Mouse (Mus musculus) forebrain, embryonic 14.5 days (tissue): ENCODE results near the gene Snupn. TPM values are rescaled to one million over a fixed set of nuclear protein-coding genes. Genes with fewer than 3 reads are reported as not detected.
A peak's percentile ranks its signal among the peaks of the same experiment; 100 is the strongest.

Experiments
- ATAC-seq: fragments of 200-750 bp; cut with Nextera tagmentation; 2 replicates; pipeline ENCODE4 v1.8.0; 2017; ENCODE audit warnings: mild to moderate bottlenecking, moderate library complexity
- DNase-seq: peaks from one replicate; pipeline ENCODE4 v3.0.0-alpha.2; 2015; ENCODE audit warnings: low spot score
- H3K27ac ChIP-seq: fragments of 300-500 bp; sonication (generic); 2 replicates; pipeline ENCODE4 v1.5.1; 2014; ENCODE audit warnings: low read depth, mild to moderate bottlenecking, control low read depth, low read length, moderate library complexity
- H3K27me3 ChIP-seq: fragments of 300-500 bp; sonication (generic); replicated peaks from 2 replicates; pipeline ENCODE4 v1.6.1; 2014; ENCODE audit warnings: low read length, control low read depth, mixed read lengths; ENCODE audit not compliant: control insufficient read depth, insufficient read depth
- H3K36me3 ChIP-seq: fragments of 300-500 bp; sonication (generic); 2 replicates; pipeline ENCODE4 v1.6.1; 2014; ENCODE audit warnings: low read length, control low read depth; ENCODE audit not compliant: control insufficient read depth, insufficient read depth
- H3K4me1 ChIP-seq: fragments of 300-500 bp; sonication (generic); 2 replicates; pipeline ENCODE4 v1.6.1; 2014; ENCODE audit warnings: antibody characterized with exemption, low read length, control low read depth; ENCODE audit not compliant: control insufficient read depth, insufficient read depth
- H3K4me2 ChIP-seq: fragments of 300-500 bp; sonication (generic); 2 replicates; pipeline ENCODE4 v1.6.1; 2014; ENCODE audit warnings: mild to moderate bottlenecking, control low read depth, low read length
- H3K4me3 ChIP-seq: fragments of 300-500 bp; sonication (generic); 2 replicates; pipeline ENCODE4 v1.5.1; 2014; ENCODE audit warnings: low read depth, low read length, control low read depth
- H3K9ac ChIP-seq: fragments of 300-500 bp; sonication (generic); 2 replicates; pipeline ENCODE4 v1.6.1; 2014; ENCODE audit warnings: mild to moderate bottlenecking, low read length, control low read depth, moderate library complexity
- H3K9me3 ChIP-seq: fragments of 300-500 bp; sonication (generic); replicated peaks from 2 replicates; pipeline ENCODE4 v1.6.1; 2016; ENCODE audit warnings: low read length, control low read depth, mixed read lengths; ENCODE audit not compliant: control insufficient read depth
- WGBS: fragments of 180-500 bp; shearing (Covaris S2); extraction: QIAGEN DNeasy Blood & Tissue Kit; methylation state at CpG from one replicate; pipeline ENCODE4 v1.1.7; 2014; 5-methylcytosine and 5-hydroxymethylcytosine counted together
- polyA plus RNA-seq: library from polyadenylated mRNA; unstranded; fragments of >200 nt; fragmentation: Nextera tagmentation; extraction: Ambion mirVana; gene quantifications from 2 replicates; pipeline ENCODE4 v1.2.1, GENCODE M21; 2014

The Snupn gene
- polyA plus RNA-seq, 1 experiment from 2014 or later = 29.1 TPM

DNA sequence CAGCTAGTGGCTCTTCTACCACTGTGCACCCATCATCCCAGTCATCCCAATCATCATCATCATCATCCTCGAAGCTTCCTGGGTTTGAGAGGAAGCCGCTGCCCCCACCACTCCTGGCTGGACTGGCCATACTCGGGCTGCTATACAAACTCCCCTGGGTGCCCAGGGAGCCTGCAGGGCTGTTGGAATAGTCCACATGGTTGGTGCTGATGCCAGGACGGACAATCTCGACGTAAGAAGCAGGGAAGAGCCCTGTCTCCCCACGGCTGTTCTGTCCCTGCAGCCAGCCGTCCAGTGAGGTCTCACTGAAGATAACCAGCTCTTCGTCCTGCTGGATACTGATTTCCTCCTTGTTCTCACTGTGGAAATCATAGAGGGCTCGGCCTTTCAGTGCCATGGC is 24.3 kb upstream of the Snupn start:
- peak overlapping the region; percentile 54; the same call in 1 of the 2 replicates for H3K9ac ChIP-seq
- H3K4me1 ChIP-seq = peaks cover 19% of the 10 kb centered on the region
- H3K27me3 ChIP-seq = no peaks in the 10 kb centered on the region
- no peaks in the 10 kb centered on the region for H3K9me3 ChIP-seq
- H3K4me2 ChIP-seq = peak overlapping the region; percentile 63
- H3K4me3 ChIP-seq = no peak overlapping the region
- H3K27ac ChIP-seq = no peak overlapping the region
- no peak for ATAC-seq
- WGBS = 89% methylated on average over 10 of the region's 10 CpGs
- DNase-seq = no peak
- H3K36me3 ChIP-seq = no peaks in the 10 kb centered on the region

DNA sequence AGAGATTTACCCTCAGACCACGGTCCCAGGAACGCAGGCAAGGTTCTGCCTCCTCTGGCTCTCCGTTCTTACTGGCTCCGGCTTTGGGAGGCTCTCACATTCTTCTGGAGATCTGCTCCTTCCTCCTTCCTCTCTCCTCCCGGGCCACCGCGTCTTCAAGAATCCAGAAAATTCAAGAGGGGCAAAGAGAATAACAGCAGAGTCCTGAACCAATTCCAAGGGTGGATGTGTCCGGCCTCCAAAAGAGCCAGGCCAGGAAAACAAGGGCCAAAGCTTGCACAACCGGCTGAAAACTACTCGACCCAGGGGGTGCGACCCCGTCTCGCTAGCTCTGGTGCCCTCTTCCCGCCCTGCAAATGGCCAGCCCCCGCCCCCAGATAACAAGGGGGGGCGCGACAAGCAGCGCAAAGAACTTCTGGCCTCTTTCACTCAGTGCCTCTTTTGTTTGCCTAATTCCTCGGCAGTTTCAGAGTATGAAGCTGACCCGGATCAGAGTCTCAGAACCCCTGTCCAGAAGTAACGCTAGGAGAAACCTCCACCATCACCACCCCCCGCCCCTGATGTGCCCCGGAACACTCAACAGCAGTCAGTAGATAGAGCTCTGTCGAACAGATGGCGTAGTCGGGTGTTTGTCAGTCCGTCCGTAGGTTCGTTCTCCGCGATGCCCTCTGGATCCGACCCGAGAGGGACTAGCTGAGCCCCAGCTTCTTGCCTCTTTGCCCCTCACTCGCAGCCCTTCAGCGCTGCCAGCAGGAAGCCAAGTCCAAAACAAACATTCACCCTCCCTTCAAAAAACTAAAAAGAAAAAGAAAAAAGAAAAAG is 23.3 kb upstream of the Snupn start:
- H3K36me3 ChIP-seq = no peaks in the 10 kb centered on the region
- DNase-seq = peak; percentile 24
- H3K27me3 ChIP-seq = no peaks in the 10 kb centered on the region
- peak overlapping the region; percentile 54 for H3K9ac ChIP-seq
- H3K4me3 ChIP-seq = peak overlapping the region; percentile 60
- H3K4me2 ChIP-seq = peak overlapping the region; percentile 63
- peaks cover 19% of the 10 kb centered on the region for H3K4me1 ChIP-seq
- H3K9me3 ChIP-seq = no peaks in the 10 kb centered on the region
- 1% methylated on average over 35 of the region's 35 CpGs for WGBS
- ATAC-seq = peak; percentile 30
- H3K27ac ChIP-seq = peak overlapping the region; percentile 30; the same call in 1 of the 2 replicates

DNA sequence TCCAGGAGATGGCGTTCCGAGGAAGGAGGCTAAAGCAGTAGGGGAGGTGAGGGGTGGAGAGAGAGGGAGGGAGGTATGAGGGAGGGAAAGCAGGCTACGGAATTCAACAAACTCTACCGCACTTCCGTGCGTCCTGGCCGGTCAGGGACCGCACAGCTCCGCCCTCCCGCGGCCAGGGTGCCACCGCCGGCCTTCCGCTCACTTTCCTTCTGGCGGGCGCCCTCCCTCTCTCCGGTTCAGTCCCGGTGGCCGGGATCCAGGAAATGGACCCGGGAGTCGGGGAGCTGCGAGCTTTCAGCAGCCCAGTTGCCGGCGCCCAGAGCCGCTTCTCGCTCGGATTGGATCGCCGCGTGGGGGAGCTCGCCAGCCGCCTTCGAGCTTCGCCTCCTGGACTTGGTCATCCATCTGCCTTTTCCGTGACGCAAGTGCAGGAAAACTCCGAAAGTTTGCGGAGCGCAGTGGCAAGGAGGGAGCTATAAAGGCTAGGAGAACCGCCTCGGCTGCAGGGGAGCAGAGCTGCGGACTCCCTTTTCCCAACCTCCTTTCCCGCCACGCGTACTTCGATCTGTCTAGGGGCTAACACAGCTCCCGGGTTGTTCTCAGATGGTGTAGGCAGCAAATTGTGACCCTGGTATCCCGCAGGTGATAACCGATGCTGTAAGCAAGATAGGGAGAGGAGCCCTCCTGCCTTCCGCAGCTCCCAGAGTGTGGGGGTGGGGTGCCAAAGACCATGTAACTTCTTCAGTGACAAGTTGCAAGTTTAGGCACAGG is 22.5 kb upstream of the Snupn start, which contains the start of gene Snx33:
TSS of gene Snx33 (minus strand) at position 331 of the 771 bp plus-strand sequence.
- Histone ChIP-seq H3K9ac (peak within 1 kb of the TSS; percentile 54), H3K4me3 (peak within 1 kb of the TSS; percentile 60), H3K4me1 (peaks cover 19% of the 10 kb centered on the region), H3K27ac (peak within 1 kb of the TSS; percentile 72; the same call in 1 of the 2 replicates), H3K9me3 (no peaks in the 10 kb centered on the region), H3K27me3 (no peaks in the 10 kb centered on the region), H3K4me2 (peak within 1 kb of the TSS; percentile 63), H3K36me3 (no peaks in the 10 kb centered on the region)
- peak; percentile 90 for DNase-seq
- peak; percentile 89 for ATAC-seq
- under 1% methylated on average over 50 of the region's 50 CpGs for WGBS

DNA sequence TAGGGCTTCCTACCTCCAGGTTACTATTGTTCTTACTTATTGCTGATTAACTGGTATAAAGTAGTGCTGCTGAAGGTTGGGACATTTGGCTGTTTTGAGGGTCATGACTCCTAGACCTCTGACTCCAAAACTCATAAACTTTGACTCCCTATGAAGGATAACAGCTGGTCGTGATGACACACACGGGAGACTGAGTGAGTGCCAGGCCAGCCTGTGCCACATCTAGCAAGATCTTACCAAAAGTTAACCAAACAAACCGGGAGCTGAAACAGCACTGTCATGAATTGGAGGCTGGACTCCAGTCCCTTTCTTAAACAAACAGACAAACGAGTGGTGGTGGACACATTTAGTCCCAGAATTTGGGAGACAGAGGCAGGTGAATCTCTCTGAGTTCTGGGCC is 21.2 kb upstream of the Snupn start:
- Histone ChIP-seq H3K27me3 (no peaks in the 10 kb centered on the region), H3K27ac (no peak overlapping the region), H3K36me3 (no peaks in the 10 kb centered on the region), H3K4me3 (no peak overlapping the region), H3K4me1 (peaks cover 15% of the 10 kb centered on the region), H3K9me3 (no peaks in the 10 kb centered on the region), H3K9ac (no peak overlapping the region), H3K4me2 (no peak overlapping the region)
- 72% methylated on average over 4 of the region's 4 CpGs for WGBS
- ATAC-seq (no peak), DNase-seq (no peak)

DNA sequence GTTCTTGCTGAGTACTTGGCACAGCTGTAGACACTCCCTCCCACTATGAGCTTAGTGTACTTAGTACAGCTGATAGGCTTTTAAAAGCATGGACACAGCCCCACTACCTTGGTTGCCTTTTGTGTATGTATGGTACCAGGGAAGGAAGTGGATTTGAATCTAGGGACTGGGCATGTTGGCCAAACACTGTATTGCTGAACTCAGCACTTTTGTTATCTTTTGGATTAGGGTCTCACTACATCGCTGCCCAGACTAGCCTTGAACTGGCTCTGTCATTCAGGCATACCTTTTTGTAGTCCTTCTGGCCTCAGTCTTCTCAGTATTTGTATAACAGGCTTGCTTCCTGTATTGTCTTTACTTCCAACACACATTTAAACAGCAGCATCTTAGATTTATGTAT is 20.1 kb upstream of the Snupn start:
- Histone ChIP-seq H3K4me1 (peaks cover 7% of the 10 kb centered on the region; the same call in 1 of the 2 replicates), H3K9ac (no peak overlapping the region), H3K4me3 (no peak overlapping the region), H3K4me2 (no peak overlapping the region), H3K27me3 (no peaks in the 10 kb centered on the region), H3K27ac (no peak overlapping the region), H3K36me3 (no peaks in the 10 kb centered on the region), H3K9me3 (no peaks in the 10 kb centered on the region)
- DNase-seq (no peak), ATAC-seq (no peak)
- WGBS = 90% methylated on average over 1 of the region's 1 CpGs

DNA sequence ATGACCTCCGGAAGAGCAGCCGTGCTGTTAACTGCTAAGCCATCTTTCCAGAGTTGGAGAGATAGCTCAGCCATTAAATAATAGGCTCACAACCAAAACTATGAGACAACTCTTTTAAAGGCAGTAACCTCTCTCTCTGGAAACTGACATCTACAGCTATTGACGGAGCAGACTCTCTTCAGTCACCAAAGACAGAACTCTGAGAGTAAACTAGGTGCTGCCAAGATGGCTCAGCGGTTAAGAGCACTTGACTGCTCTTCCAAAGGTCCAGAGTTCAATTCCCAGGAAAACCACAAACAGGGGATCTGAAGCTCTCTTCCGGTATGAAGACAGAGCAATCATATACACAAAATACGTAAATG is 13.8 kb upstream of the Snupn start:
- no peak overlapping the region for H3K27ac ChIP-seq
- WGBS = 18% methylated on average over 6 of the region's 6 CpGs
- H3K4me1 ChIP-seq = peaks cover 9% of the 10 kb centered on the region
- ATAC-seq (no peak), DNase-seq (no peak)
- H3K9me3 ChIP-seq = no peaks in the 10 kb centered on the region
- H3K4me2 ChIP-seq = peak overlapping the region; percentile 58
- H3K27me3 ChIP-seq = no peaks in the 10 kb centered on the region
- peak overlapping the region; percentile 76 for H3K4me3 ChIP-seq
- peak overlapping the region; percentile 46 for H3K9ac ChIP-seq
- no peaks in the 10 kb centered on the region for H3K36me3 ChIP-seq

DNA sequence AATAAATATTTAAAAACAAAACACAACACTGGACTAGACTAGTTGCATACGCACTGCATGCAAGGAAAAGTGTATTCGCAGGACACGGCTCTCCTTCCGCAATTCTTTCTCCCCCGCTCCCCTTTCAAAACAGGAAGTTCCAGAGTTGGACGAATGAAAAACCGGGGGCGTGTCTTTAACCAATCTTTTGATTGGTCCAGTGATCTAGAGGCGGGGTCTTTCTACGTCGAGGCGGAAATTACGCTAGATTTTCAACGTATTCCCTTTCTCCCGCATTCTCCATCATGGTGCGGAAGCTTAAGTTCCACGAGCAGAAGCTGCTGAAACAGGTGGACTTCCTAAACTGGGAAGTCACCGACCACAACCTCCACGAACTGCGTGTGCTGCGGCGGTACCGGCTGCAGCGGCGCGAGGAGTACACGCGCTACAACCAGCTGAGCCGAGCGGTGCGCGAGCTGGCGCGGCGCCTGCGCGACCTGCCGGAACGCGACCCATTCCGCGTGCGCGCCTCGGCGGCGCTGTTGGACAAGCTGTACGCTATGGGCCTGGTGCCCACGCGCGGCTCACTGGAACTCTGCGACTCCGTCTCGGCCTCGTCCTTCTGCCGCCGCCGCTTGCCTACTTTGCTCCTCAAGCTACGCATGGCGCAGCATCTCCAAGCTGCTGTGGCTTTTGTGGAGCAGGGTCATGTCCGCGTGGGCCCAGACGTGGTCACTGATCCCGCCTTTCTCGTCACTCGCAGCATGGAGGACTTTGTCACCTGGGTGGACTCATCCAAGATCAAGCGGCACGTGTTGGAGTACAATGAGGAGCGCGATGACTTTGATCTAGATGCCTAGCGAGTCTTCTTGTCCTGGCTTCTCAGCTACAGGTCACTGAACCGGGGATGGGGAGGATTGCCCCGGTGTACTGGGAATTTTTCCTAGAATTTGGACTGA is 13.2 kb upstream of the Snupn start, which contains the start of gene Imp3:
TSS of gene Imp3 (plus strand) at position 253 of the 938 bp plus-strand sequence.
- ATAC-seq (peak; percentile 98), DNase-seq (peak; percentile 99)
- H3K27me3 ChIP-seq = no peaks in the 10 kb centered on the region
- peak within 1 kb of the TSS; percentile 85 for H3K9ac ChIP-seq
- no peaks in the 10 kb centered on the region for H3K9me3 ChIP-seq
- peaks cover 9% of the 10 kb centered on the region for H3K4me1 ChIP-seq
- H3K4me2 ChIP-seq = peak within 1 kb of the TSS; percentile 84
- H3K27ac ChIP-seq = peak within 1 kb of the TSS; percentile 86
- H3K36me3 ChIP-seq = no peaks in the 10 kb centered on the region
- H3K4me3 ChIP-seq = peak within 1 kb of the TSS; percentile 76
- under 1% methylated on average over 73 of the region's 73 CpGs for WGBS

DNA sequence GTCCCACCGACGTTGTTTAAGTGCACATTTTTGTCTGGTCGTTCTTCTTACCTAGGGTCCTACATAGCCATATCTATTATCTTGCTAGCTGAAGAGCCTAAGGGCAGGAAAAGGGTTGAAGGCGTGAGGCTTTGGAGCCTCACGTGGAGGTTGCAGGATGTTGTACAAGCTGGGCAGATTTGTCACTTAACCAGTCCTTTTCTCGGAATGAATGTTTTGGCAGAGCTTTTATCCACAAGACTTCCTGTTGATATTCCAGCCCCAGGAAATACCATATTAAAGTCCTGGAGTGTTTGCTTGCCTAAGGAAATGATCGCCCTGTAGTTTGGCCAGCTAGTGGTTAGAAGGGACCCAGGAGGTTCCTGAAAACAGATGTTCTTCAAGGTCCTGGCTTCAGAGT is 12.3 kb upstream of the Snupn start:
- ATAC-seq (no peak), DNase-seq (no peak)
- Histone ChIP-seq H3K27me3 (no peaks in the 10 kb centered on the region), H3K36me3 (no peaks in the 10 kb centered on the region), H3K4me2 (peak overlapping the region; percentile 84), H3K9ac (peak overlapping the region; percentile 85), H3K9me3 (no peaks in the 10 kb centered on the region), H3K27ac (no peak overlapping the region), H3K4me1 (peaks cover 9% of the 10 kb centered on the region), H3K4me3 (peak overlapping the region; percentile 76)
- WGBS = 9% methylated on average over 7 of the region's 7 CpGs
